Mouse (Mus musculus) midbrain, embryonic 16.5 days (tissue): ENCODE results near the gene Uggt2. TPM values are rescaled to one million over a fixed set of nuclear protein-coding genes. Genes with fewer than 3 reads are reported as not detected.

ENCODE experiments used
- ATAC-seq: fragments of 200-750 bp; cut with Nextera tagmentation; 2 replicates; pipeline ENCODE4 v1.8.0; 2017; ENCODE audit warnings: moderate TSS enrichment
- H3K27ac ChIP-seq: fragments of 300-500 bp; sonication (generic); 2 replicates; pipeline ENCODE4 v1.5.1; 2014; ENCODE audit warnings: mild to moderate bottlenecking, low read length, mixed read lengths
- H3K27me3 ChIP-seq: fragments of 300-500 bp; sonication (generic); 2 replicates; pipeline ENCODE4 v1.6.1; 2014; ENCODE audit warnings: low read depth, low read length, mixed read lengths; ENCODE audit not compliant: control insufficient read depth, insufficient read depth
- H3K36me3 ChIP-seq: fragments of 300-500 bp; sonication (generic); 2 replicates; pipeline ENCODE4 v1.6.1; 2014; ENCODE audit warnings: mild to moderate bottlenecking, low read length, moderate library complexity, mixed read lengths; ENCODE audit not compliant: control insufficient read depth, insufficient read depth
- H3K4me1 ChIP-seq: fragments of 300-500 bp; sonication (generic); 2 replicates; pipeline ENCODE4 v1.6.1; 2014; ENCODE audit warnings: mild to moderate bottlenecking, low read length, mixed read lengths; ENCODE audit not compliant: control insufficient read depth, insufficient read depth
- H3K4me2 ChIP-seq: fragments of 300-500 bp; sonication (generic); 2 replicates; pipeline ENCODE4 v1.6.1; 2014; ENCODE audit warnings: mild to moderate bottlenecking, low read length, mixed read lengths
- H3K4me3 ChIP-seq: fragments of 300-500 bp; sonication (generic); 2 replicates; pipeline ENCODE4 v1.5.1; 2014; ENCODE audit warnings: low read depth, mild to moderate bottlenecking, low read length, moderate library complexity, mixed read lengths
- H3K9ac ChIP-seq: fragments of 300-500 bp; sonication (generic); 2 replicates; pipeline ENCODE4 v1.6.1; 2014; ENCODE audit warnings: low read depth, low read length, mixed read lengths
- H3K9me3 ChIP-seq: fragments of 300-500 bp; sonication (generic); replicated peaks from 2 replicates; pipeline ENCODE4 v1.6.1; 2014; ENCODE audit warnings: mild to moderate bottlenecking, low read length, mixed read lengths; ENCODE audit not compliant: control insufficient read depth, poor library complexity, severe bottlenecking
- WGBS: fragments of 180-500 bp; shearing (Covaris S2); extraction: QIAGEN DNeasy Blood & Tissue Kit; methylation state at CpG from one replicate; pipeline ENCODE4 v1.1.7; 2014; 5-methylcytosine and 5-hydroxymethylcytosine counted together
- polyA plus RNA-seq: library from polyadenylated mRNA; unstranded; fragments of >200 nt; fragmentation: Nextera tagmentation; extraction: Ambion mirVana; gene quantifications from 2 replicates; pipeline ENCODE4 v1.2.1, GENCODE M21; 2015

Uggt2 gene
- 20.0 and 23.8 TPM in 2 replicates for polyA plus RNA-seq

DNA sequence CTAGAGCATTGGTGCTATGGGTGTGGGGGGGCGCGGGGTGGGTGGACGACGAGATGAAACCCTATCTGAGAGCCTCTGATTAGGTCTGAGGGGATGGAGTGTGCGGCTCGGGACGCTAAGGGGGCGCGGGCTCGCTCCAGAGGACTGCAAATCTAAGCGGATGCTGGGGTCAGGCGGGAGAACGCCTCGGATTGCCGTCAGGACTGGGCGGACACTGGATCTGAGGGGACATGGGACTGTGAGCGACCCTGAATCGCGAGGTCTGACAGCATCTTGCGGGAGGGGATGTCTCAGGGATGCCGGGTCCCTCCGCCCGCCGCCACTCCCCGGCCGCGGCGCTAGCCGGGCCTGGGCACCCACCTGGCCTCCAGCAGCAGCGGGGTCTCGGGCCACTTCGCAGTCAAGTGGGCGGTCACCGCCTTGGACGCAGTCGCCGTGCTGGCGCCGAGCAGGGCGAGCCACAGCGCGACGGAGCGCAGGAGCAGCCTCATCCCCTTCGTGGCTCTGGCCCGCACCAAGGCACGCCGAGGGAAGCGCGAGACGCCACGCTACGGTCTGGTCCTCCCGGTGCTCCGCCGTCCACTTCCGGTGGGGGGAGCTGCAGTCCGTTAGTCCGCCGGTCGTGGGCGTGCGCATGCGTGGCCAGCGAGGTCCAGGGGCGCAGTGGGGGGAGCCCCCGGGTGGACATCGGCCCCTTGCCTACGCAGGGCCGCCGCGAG, at the start of gene Uggt2:
Gene Uggt2 (minus strand): TSS at position 580 of the 719 bp plus-strand sequence.
- Histone ChIP-seq H3K4me2 (peak within 1 kb of the TSS; percentile 64), H3K9me3 (no peaks in the 10 kb centered on the region), H3K4me3 (peak within 1 kb of the TSS; percentile 89), H3K27ac (peak within 1 kb of the TSS; percentile 92), H3K4me1 (peaks cover 15% of the 10 kb centered on the region), H3K27me3 (no peaks in the 10 kb centered on the region), H3K36me3 (no peaks in the 10 kb centered on the region), H3K9ac (peak within 1 kb of the TSS; percentile 96)
- peak; percentile 98 for ATAC-seq
- WGBS, result under 1% methylated on average over 71 of the region's 72 CpGs

GRCm38 (mm10) chr14:119139381-119139950, 40.2 kb upstream of the Uggt2 start:
- H3K27ac ChIP-seq, result no peak overlapping the region
- WGBS, result 27% methylated on average over 9 of the region's 9 CpGs
- H3K27me3 ChIP-seq, result peaks cover 12% of the 10 kb centered on the region
- no peak for ATAC-seq
- no peaks in the 10 kb centered on the region for H3K9me3 ChIP-seq
- H3K4me2 ChIP-seq, result peak overlapping the region; percentile 70
- peak overlapping the region; percentile 68 for H3K4me3 ChIP-seq
- peaks cover 7% of the 10 kb centered on the region for H3K4me1 ChIP-seq
- H3K9ac ChIP-seq, result peak overlapping the region; percentile 77
- no peaks in the 10 kb centered on the region for H3K36me3 ChIP-seq

DNA sequence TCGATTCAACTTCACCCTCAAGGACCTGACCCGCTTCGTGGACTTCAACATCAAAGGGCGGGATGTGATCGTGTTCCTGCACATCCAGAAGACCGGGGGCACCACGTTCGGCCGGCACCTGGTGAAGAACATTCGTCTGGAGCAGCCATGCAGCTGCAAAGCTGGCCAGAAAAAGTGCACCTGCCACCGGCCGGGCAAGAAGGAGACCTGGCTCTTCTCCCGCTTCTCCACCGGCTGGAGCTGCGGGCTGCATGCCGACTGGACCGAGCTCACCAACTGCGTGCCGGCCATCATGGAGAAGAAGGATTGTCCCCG, 39.5 kb upstream of the Uggt2 start:
- no peak for ATAC-seq
- H3K27ac ChIP-seq, result no peak overlapping the region
- H3K4me2 ChIP-seq, result peak overlapping the region; percentile 70
- peaks cover 15% of the 10 kb centered on the region for H3K27me3 ChIP-seq
- no peaks in the 10 kb centered on the region for H3K36me3 ChIP-seq
- peak overlapping the region; percentile 77 for H3K9ac ChIP-seq
- WGBS, result under 1% methylated on average over 20 of the region's 20 CpGs
- peaks cover 7% of the 10 kb centered on the region for H3K4me1 ChIP-seq
- H3K4me3 ChIP-seq, result peak overlapping the region; percentile 68
- H3K9me3 ChIP-seq, result no peaks in the 10 kb centered on the region

- H3K9me3 ChIP-seq, result no peaks in the 10 kb centered on the region
- 0% methylated on average over 90 of the region's 100 CpGs for WGBS
- peak; percentile 72 for ATAC-seq
- no peaks in the 10 kb centered on the region for H3K36me3 ChIP-seq
- peaks cover 16% of the 10 kb centered on the region for H3K27me3 ChIP-seq
- H3K4me2 ChIP-seq, result peak within 1 kb of the TSS; percentile 70
- peak within 1 kb of the TSS; percentile 6; the same call in 1 of the 2 replicates for H3K27ac ChIP-seq
- H3K9ac ChIP-seq, result peak within 1 kb of the TSS; percentile 77
- peaks cover 7% of the 10 kb centered on the region for H3K4me1 ChIP-seq
- peak within 1 kb of the TSS; percentile 68 for H3K4me3 ChIP-seq
Measured at GRCm38 (mm10) chr14:119137906-119138785, 38.9 kb upstream of the Uggt2 start, which contains the start of gene Hs6st3. Gene Hs6st3 (plus strand): TSS chr14:119138341.

- H3K27me3 ChIP-seq, result peaks cover 16% of the 10 kb centered on the region
- H3K4me2 ChIP-seq, result peak overlapping the region; percentile 70
- peak overlapping the region; percentile 77 for H3K9ac ChIP-seq
- peaks cover 7% of the 10 kb centered on the region for H3K4me1 ChIP-seq
- no peaks in the 10 kb centered on the region for H3K36me3 ChIP-seq
- peak overlapping the region; percentile 6; the same call in 1 of the 2 replicates for H3K27ac ChIP-seq
- H3K9me3 ChIP-seq, result no peaks in the 10 kb centered on the region
- peak overlapping the region; percentile 68 for H3K4me3 ChIP-seq
- 0% methylated on average over 32 of the region's 38 CpGs for WGBS
- ATAC-seq, result peak; percentile 90
Measured at GRCm38 (mm10) chr14:119137512-119137905, 38.3 kb upstream of the Uggt2 start.

GRCm38 (mm10) chr14:119127330-119127729, 28.1 kb upstream of the Uggt2 start:
- Histone ChIP-seq H3K4me2 (no peak overlapping the region), H3K4me3 (no peak overlapping the region), H3K27ac (no peak overlapping the region), H3K27me3 (no peaks in the 10 kb centered on the region), H3K9ac (no peak overlapping the region), H3K9me3 (no peaks in the 10 kb centered on the region), H3K36me3 (no peaks in the 10 kb centered on the region), H3K4me1 (peaks cover 3% of the 10 kb centered on the region)
- WGBS, result 92% methylated on average over 2 of the region's 2 CpGs
- ATAC-seq, result 0 out of 2 replicates have a peak, but pooled peaks have one; percentile 16

GRCm38 (mm10) chr14:119125840-119126239, 26.6 kb upstream of the Uggt2 start:
- Histone ChIP-seq H3K27ac (no peak overlapping the region), H3K4me3 (no peak overlapping the region), H3K9me3 (no peaks in the 10 kb centered on the region), H3K27me3 (no peaks in the 10 kb centered on the region), H3K4me2 (no peak overlapping the region), H3K36me3 (no peaks in the 10 kb centered on the region), H3K4me1 (peaks cover 3% of the 10 kb centered on the region), H3K9ac (no peak overlapping the region)
- WGBS, result 21% methylated on average over 4 of the region's 4 CpGs
- no peak for ATAC-seq

- Histone ChIP-seq H3K36me3 (no peaks in the 10 kb centered on the region), H3K9me3 (no peaks in the 10 kb centered on the region), H3K4me1 (peaks cover 3% of the 10 kb centered on the region), H3K27me3 (no peaks in the 10 kb centered on the region), H3K4me3 (peak overlapping the region; percentile 35; the same call in 1 of the 2 replicates), H3K27ac (no peak overlapping the region; the same call in 1 of the 2 replicates), H3K4me2 (peak overlapping the region; percentile 53), H3K9ac (no peak overlapping the region)
- peak; percentile 92 for ATAC-seq
- 14% methylated on average over 3 of the region's 3 CpGs for WGBS
Measured at GRCm38 (mm10) chr14:119124061-119124460, 24.8 kb upstream of the Uggt2 start.
